7 mouse cellular contexts compared by ENCODE assay signal in the genomic region with DNA sequence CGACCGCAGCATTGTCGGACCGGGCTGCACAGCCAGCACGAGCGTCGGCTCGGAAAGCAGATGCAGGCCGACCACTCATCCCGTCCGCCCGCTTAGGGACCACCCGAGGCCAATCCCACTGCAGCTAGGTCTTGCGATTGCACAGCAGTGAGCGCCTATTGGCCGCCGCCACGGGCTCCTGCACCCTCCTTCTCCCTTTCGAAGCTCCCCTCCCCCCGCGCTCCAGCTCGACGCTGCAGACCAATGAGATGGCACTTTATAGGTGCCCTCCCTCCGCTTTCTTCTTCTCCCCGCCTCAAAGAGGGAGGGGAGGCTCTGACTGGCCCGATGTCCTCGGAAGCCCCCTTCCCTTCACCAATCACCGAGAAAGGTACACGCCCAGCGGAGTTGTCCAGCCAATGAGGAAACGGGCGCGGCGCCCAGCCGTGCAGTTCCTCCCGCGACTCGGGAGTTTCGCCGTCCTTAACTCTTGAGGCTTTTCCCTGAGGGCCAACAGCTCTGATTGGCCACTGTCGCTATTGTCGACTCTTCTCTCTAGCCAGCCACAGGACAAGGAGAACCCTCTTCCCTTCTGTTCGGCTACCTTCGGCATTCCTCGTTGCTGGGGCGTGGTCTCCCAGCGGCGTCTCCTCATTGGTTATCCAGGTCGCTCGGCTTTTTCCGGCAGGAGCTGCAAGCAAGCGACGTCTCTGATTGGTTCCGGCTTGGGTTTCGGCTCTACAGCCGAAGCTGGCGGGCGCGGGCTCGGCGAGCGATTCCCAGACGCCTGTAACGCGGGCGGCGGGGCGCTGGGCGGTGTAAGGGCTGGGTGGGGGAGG. TPM values are rescaled to one million over a fixed set of nuclear protein-coding genes. Genes with fewer than 3 reads are reported as not detected.
DNase-seq lines count a peak whose midpoint lies in the region; ATAC-seq lines count a peak whose summit lies in the region.

TSS of gene Gsk3b (plus strand) at position 373 of the 818 bp plus-strand sequence.

- peak within 1 kb of the TSS; percentile 97 for H3K9ac ChIP-seq in embryonic facial prominence, embryonic 11.5 days (replicated peaks; ENCODE audit: low read length)
- H3K9ac ChIP-seq in midbrain, embryonic 13.5 days (replicated peaks): peak within 1 kb of the TSS; percentile 98

- ATAC-seq in embryonic facial prominence, embryonic 11.5 days (replicated peaks; ENCODE audit: insufficient number of reproducible peaks, low FRiP score, low TSS enrichment, low read depth): peak; percentile 96
- ATAC-seq in granulocyte monocyte progenitor cell, adult 5-6 weeks (replicated peaks; ENCODE audit: poor library complexity, severe bottlenecking): peak; percentile 75
- ATAC-seq in midbrain, embryonic 13.5 days: peak; percentile 96

- H3K27ac ChIP-seq in embryonic facial prominence, embryonic 11.5 days (replicated peaks; ENCODE audit: low read depth, low read length): peak within 1 kb of the TSS; percentile 100
- H3K27ac ChIP-seq in limb, embryonic 10.5 days: peak within 1 kb of the TSS; percentile 99
- H3K27ac ChIP-seq in midbrain, embryonic 13.5 days: peak within 1 kb of the TSS; percentile 100

- no peaks in the 10 kb centered on the region for H3K27me3 ChIP-seq in embryonic facial prominence, embryonic 11.5 days (ENCODE audit: control insufficient read depth, insufficient read depth, low read length)
- H3K27me3 ChIP-seq in limb, embryonic 10.5 days (ENCODE audit: low read depth, poor library complexity, severe bottlenecking): no peaks in the 10 kb centered on the region
- no peaks in the 10 kb centered on the region for H3K27me3 ChIP-seq in midbrain, embryonic 13.5 days

- peak; percentile 99 for DNase-seq in adrenal gland, postnatal 14 days
- peak; percentile 99 for DNase-seq in embryonic facial prominence, embryonic 11.5 days (ENCODE audit: low spot score)
- peak; percentile 100 for DNase-seq in kidney, adult 11 months
- DNase-seq in limb, embryonic 10.5 days (ENCODE audit: low spot score): peak; percentile 96
- peak; percentile 99 for DNase-seq in spleen, adult 12 weeks (ENCODE audit: low spot score)

- H3K9me3 ChIP-seq in embryonic facial prominence, embryonic 11.5 days (replicated peaks; ENCODE audit: control insufficient read depth, low read length): no peaks in the 10 kb centered on the region
- no peaks in the 10 kb centered on the region for H3K9me3 ChIP-seq in limb, embryonic 10.5 days (replicated peaks)
- no peaks in the 10 kb centered on the region for H3K9me3 ChIP-seq in midbrain, embryonic 13.5 days

- H3K4me3 ChIP-seq in embryonic facial prominence, embryonic 11.5 days (ENCODE audit: low read depth, low read length): peak within 1 kb of the TSS; percentile 83
- peak within 1 kb of the TSS; percentile 93 for H3K4me3 ChIP-seq in limb, embryonic 10.5 days
- peak within 1 kb of the TSS; percentile 80 for H3K4me3 ChIP-seq in midbrain, embryonic 13.5 days (replicated peaks)

- no peaks in the 10 kb centered on the region for H3K4me1 ChIP-seq in embryonic facial prominence, embryonic 11.5 days (ENCODE audit: control insufficient read depth, insufficient read depth, low read length)
- H3K4me1 ChIP-seq in limb, embryonic 10.5 days: peaks cover 26% of the 10 kb centered on the region
- H3K4me1 ChIP-seq in midbrain, embryonic 13.5 days (replicated peaks): peaks cover 25% of the 10 kb centered on the region

- H3K36me3 ChIP-seq in embryonic facial prominence, embryonic 11.5 days (replicated peaks; ENCODE audit: control insufficient read depth, insufficient read depth, low read depth, low read length): no peaks in the 10 kb centered on the region
- H3K36me3 ChIP-seq in limb, embryonic 10.5 days: peaks cover 3% of the 10 kb centered on the region; the same call in 1 of the 2 replicates
- H3K36me3 ChIP-seq in midbrain, embryonic 13.5 days: no peaks in the 10 kb centered on the region

- under 1% methylated on average over 65 of the region's 69 CpGs for WGBS in embryonic facial prominence, embryonic 11.5 days
- under 1% methylated on average over 66 of the region's 69 CpGs for WGBS in limb, embryonic 10.5 days
- under 1% methylated on average over 67 of the region's 69 CpGs for WGBS in midbrain, embryonic 13.5 days

- peak within 1 kb of the TSS; percentile 57 for H3K4me2 ChIP-seq in embryonic facial prominence, embryonic 11.5 days (ENCODE audit: low read depth, low read length)
- H3K4me2 ChIP-seq in midbrain, embryonic 13.5 days (replicated peaks): peak within 1 kb of the TSS; percentile 73

RNA-seq across cellular contexts. Expression of gene Gsk3b, which starts in this region (rescaled TPM):
- 62.3 and 64.9 TPM in 2 replicates for total RNA-seq in adrenal gland, postnatal 14 days (2021)
- 80.3 and 81.9 TPM in 2 replicates for polyA plus RNA-seq in embryonic facial prominence, embryonic 11.5 days (2014; fragmentation: Nextera tagmentation; extraction: Ambion mirVana)
- 46.8 and 50.9 TPM in 2 replicates for total RNA-seq in granulocyte monocyte progenitor cell, adult 5-6 weeks (2014; fragmentation: Nextera tagmentation)
- total RNA-seq in granulocyte monocyte progenitor cell, adult 5-6 weeks (2017): 20.0 and 25.5 TPM in 2 replicates
- polyA plus RNA-seq in limb, embryonic 10.5 days (2016; fragmentation: Nextera tagmentation; extraction: Ambion mirVana): 46.1 and 59.4 TPM in 2 replicates
- 170 and 172 TPM in 2 replicates for polyA plus RNA-seq in midbrain, embryonic 13.5 days (2015; fragmentation: Nextera tagmentation; extraction: Ambion mirVana)

Comparison
In these comparisons a context has a peak if more than half of its experiments do, and no peak if none do; other contexts are left out.
1. Peak in every context shown above with its lines: DNase-seq, ATAC-seq, H3K4me3 ChIP-seq and H3K27ac ChIP-seq.